Mouse (Mus musculus) MEL (cell line): ENCODE measurements around the gene Wscd1. TPM values are rescaled to one million over a fixed set of nuclear protein-coding genes. Genes with fewer than 3 reads are reported as not detected.

Experiments
- DNase-seq: peaks from one replicate; pipeline ENCODE4 v3.0.0; 2011; ENCODE audit warnings: low read depth, low spot score
- H3K27ac ChIP-seq: 2 replicates; pipeline ENCODE4 v1.5.1; 2012; ENCODE audit warnings: low read depth, mild to moderate bottlenecking, control low read depth, low read length, moderate library complexity; ENCODE audit not compliant: control insufficient read depth
- H3K27me3 ChIP-seq, 2 experiments: fragments of 150-350 bp in 1 of 2; sonication (generic) in 1 of 2; 2 replicates each; pipeline ENCODE4 v1.6.1; 2012; ENCODE audit warnings: low read length in 2 of 2, mild to moderate bottlenecking in 2 of 2, improper control_type of control experiment in 1 of 2, moderate library complexity in 1 of 2; ENCODE audit not compliant: insufficient read depth in 2 of 2, control insufficient read depth in 1 of 2
- H3K36me3 ChIP-seq, 2 experiments: 2 replicates each; pipeline ENCODE4 v1.6.1; 2012 to 2014; ENCODE audit warnings: low read length in 2 of 2, improper control_type of control experiment in 1 of 2, inconsistent platforms in 1 of 2, mild to moderate bottlenecking in 1 of 2; ENCODE audit not compliant: insufficient read depth in 2 of 2, control insufficient read depth in 1 of 2
- H3K4me1 ChIP-seq, 2 experiments: fragments of 150-350 bp in 1 of 2; sonication (generic) in 1 of 2; 2 replicates each; pipeline ENCODE4 v1.6.1; 2012; ENCODE audit warnings: low read length in 2 of 2, improper control_type of control experiment in 1 of 2, mild to moderate bottlenecking in 1 of 2; ENCODE audit not compliant: insufficient read depth in 2 of 2, control insufficient read depth in 1 of 2
- H3K4me3 ChIP-seq, 2 experiments: fragments of 150-350 bp in 1 of 2; sonication (generic) in 1 of 2; 2 replicates each; pipeline ENCODE4 v1.5.1; 2012; ENCODE audit warnings: low read depth in 2 of 2, low read length in 2 of 2, mild to moderate bottlenecking in 2 of 2, moderate library complexity in 2 of 2, control low read depth in 1 of 2, improper control_type of control experiment in 1 of 2; ENCODE audit not compliant: control insufficient read depth in 1 of 2, insufficient read depth in 1 of 2
- H3K79me2 ChIP-seq: 2 replicates; pipeline ENCODE4 v1.6.1; 2012; ENCODE audit warnings: mild to moderate bottlenecking, low read length, moderate library complexity; ENCODE audit not compliant: control insufficient read depth, poor library complexity, insufficient read depth
- H3K9ac ChIP-seq: 2 replicates; pipeline ENCODE4 v1.6.1; 2012; ENCODE audit warnings: low read depth, mild to moderate bottlenecking, control low read depth, low read length, moderate library complexity; ENCODE audit not compliant: control insufficient read depth, poor library complexity, severe bottlenecking
- H3K9me3 ChIP-seq: fragments of 150-350 bp; sonication (generic); replicated peaks from 2 replicates; pipeline ENCODE4 v1.6.1; 2012; ENCODE audit warnings: mild to moderate bottlenecking, low read length, improper control_type of control experiment, moderate library complexity; ENCODE audit not compliant: insufficient read depth
- CHD1 ChIP-seq: IDR thresholded peaks from 2 replicates; pipeline ENCODE4 v1.6.1; 2012; ENCODE audit warnings: low read depth, mild to moderate bottlenecking, inconsistent platforms, low read length, improper control_type of control experiment
- CHD2 ChIP-seq: IDR thresholded peaks from 2 replicates; pipeline ENCODE4 v1.6.1; 2011; ENCODE audit warnings: low read length, improper control_type of control experiment
- CTCF ChIP-seq, 3 experiments: IDR thresholded peaks in 2 of 3; conservative IDR thresholded peaks in 1 of 3; 2 replicates each; pipeline ENCODE4 v1.5.1; 2011 to 2012; ENCODE audit warnings: low read length in 3 of 3, low read depth in 2 of 3, mild to moderate bottlenecking in 2 of 3, improper control_type of control experiment in 1 of 3, inconsistent platforms in 1 of 3, mixed read lengths in 1 of 3, moderate library complexity in 1 of 3; ENCODE audit not compliant: control insufficient read depth in 1 of 3, insufficient read depth in 1 of 3, poor library complexity in 1 of 3, severe bottlenecking in 1 of 3
- ELF1 ChIP-seq: IDR thresholded peaks from 2 replicates; pipeline ENCODE4 v1.6.1; 2014; ENCODE audit warnings: low read depth, mild to moderate bottlenecking, inconsistent platforms, low read length, improper control_type of control experiment, moderate library complexity
- EP300 ChIP-seq, 2 experiments: IDR thresholded peaks; 2 replicates each; pipeline ENCODE4 v1.6.1; 2011; ENCODE audit warnings: improper control_type of control experiment in 2 of 2, low read length in 2 of 2, low read depth in 1 of 2, mild to moderate bottlenecking in 1 of 2
- ETS1 ChIP-seq: IDR thresholded peaks from 2 replicates; pipeline ENCODE4 v1.6.1; 2012; ENCODE audit warnings: low read depth, mild to moderate bottlenecking, inconsistent platforms, low read length, improper control_type of control experiment, moderate library complexity
- GABPA ChIP-seq: IDR thresholded peaks from 2 replicates; pipeline ENCODE4 v1.6.1; 2012; ENCODE audit warnings: low read depth, mild to moderate bottlenecking, inconsistent platforms, low read length, improper control_type of control experiment, moderate library complexity
- GATA1 ChIP-seq: IDR thresholded peaks from 2 replicates; pipeline ENCODE4 v1.6.1; 2011; ENCODE audit warnings: low read depth, low read length, improper control_type of control experiment
- HCFC1 ChIP-seq: IDR thresholded peaks from 2 replicates; pipeline ENCODE4 v1.6.1; 2012; ENCODE audit warnings: low read depth, mild to moderate bottlenecking, inconsistent platforms, low read length, improper control_type of control experiment, moderate library complexity
- KAT2A ChIP-seq: conservative IDR thresholded peaks from 2 replicates; pipeline ENCODE4 v1.6.1; 2012; ENCODE audit warnings: low read depth, low read length, improper control_type of control experiment, inconsistent platforms
- MAX ChIP-seq: IDR thresholded peaks from 2 replicates; pipeline ENCODE4 v1.6.1; 2011; ENCODE audit warnings: low read length, improper control_type of control experiment
- MAZ ChIP-seq: IDR thresholded peaks from 2 replicates; pipeline ENCODE4 v1.6.1; 2012; ENCODE audit warnings: low read depth, mild to moderate bottlenecking, inconsistent platforms, low read length, improper control_type of control experiment
- MEF2A ChIP-seq: IDR thresholded peaks from 2 replicates; pipeline ENCODE4 v1.6.1; 2014; ENCODE audit warnings: low read depth, mild to moderate bottlenecking, inconsistent platforms, low read length, improper control_type of control experiment; ENCODE audit not compliant: poor library complexity, insufficient replicate concordance, severe bottlenecking; ENCODE audit errors: extremely low read depth
- MYB ChIP-seq: IDR thresholded peaks from 2 replicates; pipeline ENCODE4 v1.6.1; 2011; ENCODE audit warnings: mild to moderate bottlenecking, low read depth, low read length, improper control_type of control experiment
- MYC ChIP-seq: IDR thresholded peaks from 2 replicates; pipeline ENCODE4 v1.6.1; 2011; ENCODE audit warnings: low read depth, mild to moderate bottlenecking, low read length, improper control_type of control experiment, moderate library complexity
- NELFE ChIP-seq: IDR thresholded peaks from 2 replicates; pipeline ENCODE4 v1.6.1; 2011; ENCODE audit warnings: low read depth, low read length, improper control_type of control experiment
- NRF1 ChIP-seq: IDR thresholded peaks from 2 replicates; pipeline ENCODE4 v1.6.1; 2014; ENCODE audit warnings: low read depth, mild to moderate bottlenecking, inconsistent platforms, low read length, improper control_type of control experiment, moderate library complexity; ENCODE audit not compliant: poor library complexity, insufficient read depth, severe bottlenecking
- POLR2A ChIP-seq, 2 experiments: IDR thresholded peaks; 2 replicates each; pipeline ENCODE4 v1.6.1; 2011 to 2012; ENCODE audit warnings: low read length in 2 of 2, mild to moderate bottlenecking in 2 of 2, control low read depth in 1 of 2, improper control_type of control experiment in 1 of 2, low read depth in 1 of 2, moderate library complexity in 1 of 2; ENCODE audit not compliant: control insufficient read depth in 1 of 2, insufficient read depth in 1 of 2, poor library complexity in 1 of 2
- POLR2AphosphoS2 ChIP-seq: IDR thresholded peaks from 2 replicates; pipeline ENCODE4 v1.6.1; 2011; ENCODE audit warnings: low read length, improper control_type of control experiment
- POLR2AphosphoS5 ChIP-seq: IDR thresholded peaks from 2 replicates; pipeline ENCODE4 v1.6.1; 2012; ENCODE audit warnings: low read depth, borderline replicate concordance, mild to moderate bottlenecking, inconsistent platforms, low read length, moderate library complexity, mixed read lengths
- RCOR1 ChIP-seq: IDR thresholded peaks from 2 replicates; pipeline ENCODE4 v1.6.1; 2012; ENCODE audit warnings: low read depth, mild to moderate bottlenecking, inconsistent platforms, low read length, improper control_type of control experiment
- SIN3A ChIP-seq: IDR thresholded peaks from 2 replicates; pipeline ENCODE4 v1.6.1; 2012; ENCODE audit warnings: low read length, improper control_type of control experiment, inconsistent platforms
- SMC3 ChIP-seq: IDR thresholded peaks from 2 replicates; pipeline ENCODE4 v1.6.1; 2011; ENCODE audit warnings: low read depth, low read length, improper control_type of control experiment
- TBP ChIP-seq: IDR thresholded peaks from 2 replicates; pipeline ENCODE4 v1.8.0; 2011; ENCODE audit warnings: low read depth, low read length, improper control_type of control experiment
- TCF12 ChIP-seq: IDR thresholded peaks from 2 replicates; pipeline ENCODE4 v1.6.1; 2014; ENCODE audit warnings: low read depth, mild to moderate bottlenecking, inconsistent platforms, low read length, improper control_type of control experiment, moderate library complexity
- UBTF ChIP-seq: IDR thresholded peaks from 2 replicates; pipeline ENCODE4 v1.6.1; 2012; ENCODE audit warnings: low read depth, mild to moderate bottlenecking, inconsistent platforms, low read length, improper control_type of control experiment, moderate library complexity, borderline replicate concordance; ENCODE audit not compliant: insufficient read depth
- USF2 ChIP-seq, 2 experiments: IDR thresholded peaks; 2 replicates each; pipeline ENCODE4 v1.6.1; 2011 to 2012; ENCODE audit warnings: improper control_type of control experiment in 2 of 2, low read length in 2 of 2, borderline replicate concordance in 1 of 2, inconsistent platforms in 1 of 2, low read depth in 1 of 2, mild to moderate bottlenecking in 1 of 2; ENCODE audit not compliant: insufficient read depth in 1 of 2
- ZC3H11A ChIP-seq: IDR thresholded peaks from 2 replicates; pipeline ENCODE4 v1.6.1; 2012; ENCODE audit warnings: low read depth, mild to moderate bottlenecking, inconsistent platforms, low read length, improper control_type of control experiment
- ZKSCAN1 ChIP-seq: IDR thresholded peaks from 2 replicates; pipeline ENCODE4 v1.6.1; 2012; ENCODE audit warnings: low read depth, mild to moderate bottlenecking, inconsistent platforms, low read length, improper control_type of control experiment, moderate library complexity
- ZMIZ1 ChIP-seq: IDR thresholded peaks from 2 replicates; pipeline ENCODE4 v1.6.1; 2012; ENCODE audit warnings: low read depth, mild to moderate bottlenecking, inconsistent platforms, low read length, improper control_type of control experiment, moderate library complexity
- polyA plus RNA-seq, 2 experiments: library from polyadenylated mRNA; stranded (reverse) in 1 of 2; unstranded in 1 of 2; fragments of >175 nt in 1 of 2; fragments of >200 nt in 1 of 2; gene quantifications; 2 replicates each; pipeline versions ENCODE4 v1.2.1 to v1.2.4; 2012; ENCODE audit warnings: low replicate concordance in 2 of 2, low read depth in 1 of 2; ENCODE audit not compliant: insufficient read length in 2 of 2, insufficient read depth in 1 of 2, missing spikeins in 1 of 2
- total RNA-seq: library from RNA; depleted of rRNA; stranded (reverse); fragments of 300-350 nt; gene quantifications from 2 replicates; pipeline ENCODE4 v1.2.3, GENCODE M21; 2012

The Wscd1 gene
- total and polyA plus RNA-seq, 3 experiments: not detected

GRCm38 (mm10) chr11:71817341-71817740 is 67.6 kb downstream of the Wscd1 start:
- Histone ChIP-seq H3K9me3 (no peaks in the 10 kb centered on the region), H3K27me3 (no peaks in the 10 kb centered on the region), H3K4me3 (no peak overlapping the region), H3K27ac (no peak overlapping the region), H3K79me2 (no peaks in the 10 kb centered on the region), H3K36me3 (no peaks in the 10 kb centered on the region), H3K9ac (no peak overlapping the region), H3K4me1 (no peaks in the 10 kb centered on the region)
- no peak for TF ChIP-seq MAX
- no peak for TF ChIP-seq ZMIZ1
- no peak for TF ChIP-seq ZC3H11A
- no peak for TF ChIP-seq MEF2A
- no peak for TF ChIP-seq GABPA
- TF ChIP-seq TCF12: no peak
- TF ChIP-seq UBTF: no peak
- TF ChIP-seq NRF1: no peak
- TF ChIP-seq CHD2: no peak
- no peak for TF ChIP-seq ETS1
- TF ChIP-seq SMC3: no peak
- TF ChIP-seq SIN3A: no peak
- no peak for TF ChIP-seq POLR2A (IDR thresholded peaks at IDR 0.05; ENCODE audit: control insufficient read depth in 1 of 2, insufficient read depth in 1 of 2, low read depth in 1 of 2, low read length in 2 of 2, poor library complexity in 1 of 2)
- TF ChIP-seq POLR2AphosphoS2: no peak
- TF ChIP-seq POLR2AphosphoS5: no peak
- no peak for TF ChIP-seq EP300 (IDR thresholded peaks at IDR 0.05; ENCODE audit: low read depth in 1 of 2, low read length in 2 of 2)
- no peak for TF ChIP-seq ELF1
- TF ChIP-seq CTCF (IDR thresholded peaks at IDR 0.05 in 2 of 3, conservative IDR thresholded peaks at IDR 0.05 in 1 of 3; ENCODE audit: control insufficient read depth in 1 of 3, insufficient read depth in 1 of 3, low read depth in 2 of 3, low read length in 3 of 3, poor library complexity in 1 of 3, severe bottlenecking in 1 of 3): no peak
- TF ChIP-seq ZKSCAN1: no peak
- no peak for TF ChIP-seq GATA1
- no peak for DNase-seq

GRCm38 (mm10) chr11:71818111-71818510 is 68.4 kb downstream of the Wscd1 start:
- Histone ChIP-seq H3K36me3 (no peaks in the 10 kb centered on the region), H3K4me3 (no peak overlapping the region), H3K4me1 (no peaks in the 10 kb centered on the region), H3K27ac (no peak overlapping the region), H3K79me2 (no peaks in the 10 kb centered on the region), H3K27me3 (no peaks in the 10 kb centered on the region), H3K9me3 (no peaks in the 10 kb centered on the region), H3K9ac (no peak overlapping the region)
- TF ChIP-seq CHD2 (no peak), UBTF (no peak), HCFC1 (no peak), POLR2A (IDR thresholded peaks at IDR 0.05; ENCODE audit: control insufficient read depth in 1 of 2, insufficient read depth in 1 of 2, low read depth in 1 of 2, low read length in 2 of 2, poor library complexity in 1 of 2) (no peak), SIN3A (no peak), NELFE (no peak), USF2 (IDR thresholded peaks at IDR 0.05; ENCODE audit: borderline replicate concordance in 1 of 2, insufficient read depth in 1 of 2, low read depth in 1 of 2, low read length in 2 of 2) (no peak), MYB (no peak), SMC3 (no peak), MYC (no peak), TBP (no peak), EP300 (IDR thresholded peaks at IDR 0.05; ENCODE audit: low read depth in 1 of 2, low read length in 2 of 2) (no peak), ZC3H11A (no peak), MAZ (no peak), CHD1 (no peak), KAT2A (no peak), ETS1 (no peak), RCOR1 (no peak), CTCF (IDR thresholded peaks at IDR 0.05 in 2 of 3, conservative IDR thresholded peaks at IDR 0.05 in 1 of 3; ENCODE audit: control insufficient read depth in 1 of 3, insufficient read depth in 1 of 3, low read depth in 2 of 3, low read length in 3 of 3, poor library complexity in 1 of 3, severe bottlenecking in 1 of 3) (no peak), ZMIZ1 (no peak)
- no peak for DNase-seq
